Mouse (Mus musculus) Muller cell, postnatal 12 days (primary cell): ENCODE results near the gene Plxna4.

ENCODE experiments used
- DNase-seq: peaks from one replicate; pipeline ENCODE4 v3.0.0-alpha.2; 2015; ENCODE audit errors: inconsistent ontology term

The Plxna4 gene

DNA sequence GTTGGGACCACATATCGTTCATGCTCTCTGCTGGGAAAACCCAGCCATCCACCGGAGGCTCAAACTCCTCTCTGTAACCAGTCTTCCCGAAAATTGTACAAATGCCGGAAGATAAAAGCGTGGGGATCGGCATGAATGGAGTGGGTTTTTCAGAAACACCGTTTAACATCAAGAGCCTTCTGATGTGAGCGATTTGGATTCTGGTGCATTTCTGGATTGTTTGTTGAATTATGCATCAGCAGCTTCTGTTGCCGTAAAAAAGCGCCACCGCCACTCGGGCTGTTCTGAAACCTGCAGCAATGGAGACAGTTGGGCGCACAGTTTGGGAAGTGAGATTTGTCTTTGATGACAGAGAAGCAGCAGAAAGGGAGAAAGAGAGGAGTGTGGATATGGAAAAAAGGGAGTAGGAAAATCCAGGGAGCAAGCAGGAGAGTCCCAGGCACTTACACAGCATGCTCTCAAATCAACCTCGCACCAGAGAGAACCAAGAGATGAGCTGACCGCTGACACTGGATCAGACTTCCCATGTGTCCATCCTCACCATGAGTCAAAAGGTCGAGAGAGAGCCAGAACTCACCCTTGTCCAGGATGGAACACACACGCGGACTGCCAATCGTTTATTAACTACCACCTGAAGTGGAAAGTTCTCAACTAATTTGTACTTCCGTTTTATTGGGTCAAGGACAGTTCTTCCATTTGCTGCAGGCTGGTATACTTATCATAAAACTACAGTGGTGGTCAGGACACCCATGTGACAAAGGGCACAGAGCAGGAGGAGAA, 181.5 kb downstream of the Plxna4 start:
- DNase-seq = no peak

DNA sequence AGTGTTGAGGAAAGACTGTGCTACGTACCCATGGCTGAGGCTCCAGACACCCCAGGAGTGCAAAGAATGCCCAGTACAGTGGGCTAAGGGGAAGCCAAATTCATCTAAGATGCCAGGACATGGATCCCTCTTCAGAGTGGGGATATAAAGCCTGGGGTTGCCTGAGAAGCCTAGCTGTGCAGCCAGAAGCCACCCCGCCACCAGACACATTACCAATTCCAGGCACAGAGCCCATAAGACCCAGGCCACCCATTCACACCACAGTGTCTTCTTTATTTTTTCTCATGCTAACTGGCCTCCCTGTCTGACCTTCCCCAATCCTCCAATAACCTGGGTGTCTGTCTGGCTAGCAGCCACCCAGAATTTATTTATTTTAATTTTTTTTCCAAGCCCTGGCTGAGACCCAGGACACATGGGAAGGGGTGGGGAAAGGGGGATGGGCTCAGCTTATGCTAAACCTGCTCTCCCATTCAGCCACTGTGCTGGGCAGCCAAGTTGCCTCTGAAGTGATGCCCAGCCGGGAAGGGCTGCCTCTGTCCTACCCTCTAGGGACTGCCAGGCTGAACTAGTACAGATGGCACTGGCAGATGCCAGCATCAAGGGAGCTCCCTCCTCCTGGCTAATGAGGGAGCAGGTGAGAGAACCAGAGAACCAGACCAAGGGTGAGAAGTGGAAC, 185.3 kb downstream of the Plxna4 start:
- DNase-seq = no peak

DNA sequence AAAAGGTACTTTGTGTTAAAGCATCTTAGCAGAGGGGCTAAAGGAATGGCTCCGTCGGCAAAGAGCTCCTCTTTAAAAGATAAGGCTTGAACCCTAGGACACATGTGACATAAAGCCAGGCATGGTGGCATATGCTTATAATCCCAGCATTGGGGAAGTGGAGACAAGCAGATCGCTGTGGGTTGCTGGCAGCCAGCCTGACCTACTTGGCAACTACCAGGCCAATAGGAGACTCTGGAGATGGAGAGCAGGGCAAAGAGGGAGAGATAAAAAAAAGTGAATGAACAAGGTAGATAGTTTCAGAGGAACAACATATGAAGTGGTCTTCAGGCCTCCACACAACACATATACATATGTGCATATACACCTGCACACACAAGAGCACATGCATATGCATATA, 189.7 kb downstream of the Plxna4 start:
- DNase-seq = no peak

DNA sequence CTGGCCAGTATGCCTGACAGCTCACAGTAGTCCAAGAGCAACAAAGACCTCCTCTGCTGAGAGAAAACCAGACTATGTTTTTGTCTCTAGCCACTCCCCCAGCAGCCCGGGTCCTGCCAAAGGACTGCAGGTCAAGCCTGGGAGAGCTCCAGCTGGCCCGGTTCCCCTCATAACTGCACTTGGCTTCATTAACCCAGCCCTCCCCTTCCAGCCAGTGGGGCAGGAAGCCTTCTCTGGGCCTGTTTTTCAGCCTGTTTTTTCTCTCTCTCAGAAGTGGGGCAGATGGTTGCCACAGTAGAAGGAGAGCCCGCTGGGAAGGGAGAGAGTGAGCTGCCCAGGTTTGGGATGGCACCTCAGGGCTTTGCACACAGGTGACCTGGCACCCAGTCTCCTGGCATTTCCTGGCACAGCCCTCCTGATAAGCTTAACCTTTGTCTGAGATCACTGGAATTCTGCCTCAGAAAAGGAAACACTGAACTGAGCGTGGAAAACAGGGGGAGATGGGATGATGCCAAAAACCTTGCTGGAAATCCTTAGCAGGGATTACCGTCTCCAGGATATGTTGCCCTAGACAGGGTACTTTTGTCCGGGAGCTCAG, 190.8 kb downstream of the Plxna4 start:
- DNase-seq = peak; percentile 97

DNA sequence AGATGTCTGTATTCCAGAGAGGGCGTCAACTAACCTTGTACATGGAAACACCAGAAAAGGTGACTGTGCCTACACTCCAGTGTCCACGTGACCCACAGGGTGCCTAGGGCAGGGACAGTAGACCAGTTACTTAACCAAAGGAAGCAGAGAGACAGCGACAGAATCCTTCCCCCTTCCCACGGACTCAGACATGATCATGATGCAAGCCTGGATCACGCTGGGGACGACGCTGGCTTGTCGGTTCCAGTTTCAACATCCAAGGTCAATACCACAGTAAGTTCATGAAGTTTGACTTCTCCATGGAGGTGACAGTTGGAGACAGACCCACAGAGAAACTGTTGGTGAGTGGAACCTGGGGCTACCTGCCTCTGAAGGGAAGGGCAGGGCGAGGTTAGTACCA, 192.6 kb downstream of the Plxna4 start:
- DNase-seq = no peak

DNA sequence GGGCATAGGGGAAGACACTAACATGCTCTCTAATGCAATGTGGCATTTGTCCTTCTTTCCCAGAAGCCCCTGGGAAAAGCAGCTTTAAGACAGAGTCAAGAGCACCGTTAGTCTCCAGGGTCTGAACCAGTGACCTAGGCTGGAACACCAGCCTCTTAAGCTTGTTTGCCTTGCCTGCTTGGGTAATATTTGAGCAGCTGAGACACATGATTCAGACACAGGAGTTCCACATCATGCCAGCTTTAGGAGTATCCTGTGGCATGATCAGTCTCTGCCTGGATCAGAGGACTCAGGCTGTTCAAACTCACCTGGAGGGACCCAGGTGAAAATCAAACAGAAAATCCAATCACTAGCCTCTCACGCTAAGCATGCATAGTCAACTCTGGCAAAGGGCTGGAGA, 195.7 kb downstream of the Plxna4 start:
- DNase-seq = no peak

DNA sequence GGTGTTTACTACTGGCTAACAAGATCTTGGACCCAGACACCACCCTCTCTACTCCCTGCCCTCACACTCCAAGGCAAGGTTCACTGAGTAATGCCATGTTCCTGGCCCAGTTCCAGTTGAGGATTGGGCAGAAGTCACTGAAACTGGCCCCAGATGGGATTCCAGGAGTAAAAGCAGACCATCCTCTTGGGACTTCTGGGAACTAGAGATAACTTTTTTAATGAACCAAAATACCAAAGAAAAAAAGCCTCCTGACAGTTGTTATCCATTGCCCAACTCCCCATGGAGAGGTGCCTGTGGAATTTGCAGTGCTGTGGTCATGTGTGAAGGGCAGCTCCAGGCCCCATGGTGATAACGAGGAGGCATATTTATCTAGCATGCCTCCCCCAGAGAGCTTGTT, 199.7 kb downstream of the Plxna4 start:
- DNase-seq = peak; percentile 44

DNA sequence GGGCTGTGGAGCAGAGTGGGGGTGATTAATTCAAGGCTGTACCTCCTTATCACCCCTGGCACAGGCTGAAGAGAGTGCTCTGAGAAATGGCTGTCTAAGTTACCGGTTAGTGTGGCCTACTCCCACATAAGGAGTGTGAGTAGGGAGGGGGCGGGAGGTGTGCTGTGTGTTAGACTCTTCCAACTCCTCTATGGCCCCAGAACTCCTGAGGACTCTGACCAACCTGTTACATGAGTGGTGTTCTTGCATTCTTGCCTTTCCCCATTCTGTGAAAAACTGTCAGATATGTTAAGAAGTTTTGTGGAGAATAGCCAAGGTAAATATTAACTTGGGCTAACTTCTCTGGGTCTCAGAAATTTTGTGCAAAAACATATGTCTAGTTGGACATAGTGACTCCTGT, 201.1 kb downstream of the Plxna4 start:
- no peak for DNase-seq

DNA sequence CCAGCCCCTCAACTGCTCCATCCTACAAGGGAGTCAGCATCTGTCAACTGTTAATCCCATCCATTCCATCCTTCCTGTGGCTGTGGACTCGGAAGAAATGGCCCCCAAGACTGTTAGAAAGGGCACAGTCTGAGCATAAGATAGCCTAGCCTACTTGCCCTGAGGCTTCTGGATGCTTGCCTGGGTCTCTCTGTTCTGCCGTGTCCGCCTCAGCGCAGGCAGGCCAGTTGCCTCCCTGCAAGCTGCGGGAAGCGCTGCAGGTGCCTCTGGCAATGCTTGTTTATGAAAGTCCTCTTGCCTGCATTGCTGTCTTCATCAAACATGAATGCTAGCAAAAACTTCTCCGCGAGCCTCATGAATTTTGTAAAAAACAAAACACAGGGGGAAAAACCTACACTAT, 203.1 kb downstream of the Plxna4 start:
- no peak for DNase-seq

DNA sequence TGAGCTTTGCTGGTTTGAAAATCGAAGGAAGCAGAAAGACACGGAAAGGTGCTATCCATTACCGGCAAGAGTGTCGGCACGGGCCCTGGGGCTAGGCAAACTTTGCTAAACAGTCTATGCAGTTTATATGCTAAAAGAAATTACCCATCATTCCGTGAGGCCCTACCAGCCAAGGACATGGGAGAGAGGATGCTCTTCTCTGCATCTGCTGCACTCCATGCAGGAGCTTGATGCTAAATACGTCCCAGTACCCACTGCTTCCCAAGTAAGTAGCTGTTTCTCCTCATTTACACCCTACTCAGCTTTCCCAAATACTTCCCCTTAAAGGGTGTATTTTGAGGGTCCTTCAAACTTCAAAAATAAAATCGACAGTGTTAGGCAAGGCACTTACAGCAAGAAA, 203.6 kb downstream of the Plxna4 start:
- no peak for DNase-seq

DNA sequence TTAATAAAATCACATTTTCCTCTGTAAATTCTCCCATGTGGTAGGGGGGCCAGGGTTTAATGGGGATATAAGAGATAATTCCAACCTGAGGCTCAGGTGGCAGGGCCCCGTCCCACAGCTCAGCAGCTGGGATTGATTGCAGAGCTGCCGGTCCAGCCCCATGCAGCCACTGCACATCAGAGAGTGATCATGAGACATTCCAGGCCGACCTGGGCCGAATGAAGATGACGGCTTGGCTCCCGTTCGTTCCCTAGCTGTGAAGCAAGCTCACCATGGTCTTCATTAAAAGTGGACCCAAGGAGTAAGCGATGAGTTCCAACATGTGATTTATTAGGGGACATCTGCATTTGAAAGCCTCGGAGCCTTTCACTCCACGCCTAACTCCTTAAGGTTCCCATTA, 206.5 kb downstream of the Plxna4 start:
- no peak for DNase-seq

DNA sequence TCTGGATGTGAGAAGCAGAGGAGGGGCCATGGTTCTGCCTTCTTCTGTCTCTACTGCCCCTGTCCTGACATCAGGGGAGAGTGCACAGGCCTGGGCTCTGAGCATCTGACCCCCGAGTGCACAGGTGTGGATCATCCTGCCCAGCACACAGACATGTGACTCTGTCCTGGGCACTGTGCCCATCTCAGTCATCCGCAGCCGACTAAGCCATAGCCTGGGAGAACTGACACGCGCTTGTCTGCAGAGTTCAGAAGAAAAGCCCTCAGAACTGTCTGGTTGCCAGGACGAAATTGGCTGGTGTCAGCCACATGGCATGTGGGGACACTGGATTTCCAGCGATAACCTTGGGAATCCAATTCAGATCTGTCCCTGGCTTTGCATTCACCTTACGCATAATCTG, 210.8 kb downstream of the Plxna4 start:
- peak; percentile 54 for DNase-seq

DNA sequence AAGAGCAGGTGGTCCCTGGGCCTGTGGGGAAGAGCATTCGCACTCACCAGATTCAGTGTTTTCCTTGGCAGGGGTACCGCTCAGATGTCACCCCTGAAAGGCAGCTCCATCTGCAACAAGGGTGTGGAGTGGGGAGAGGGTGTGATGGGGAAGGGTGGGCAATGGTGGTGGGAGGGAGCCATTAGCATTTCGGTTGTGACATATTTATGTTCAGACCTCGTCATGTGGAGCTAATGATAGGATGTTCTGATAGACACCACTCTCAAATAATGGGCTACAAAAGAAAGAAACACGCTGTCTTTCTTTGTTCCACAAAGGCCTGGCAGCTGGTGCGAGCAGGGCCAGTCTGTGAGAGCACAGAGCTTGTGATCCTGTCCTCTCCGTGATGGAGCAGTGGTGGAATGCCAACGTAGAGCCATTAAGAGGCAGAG, 214.0 kb downstream of the Plxna4 start:
- DNase-seq = no peak

DNA sequence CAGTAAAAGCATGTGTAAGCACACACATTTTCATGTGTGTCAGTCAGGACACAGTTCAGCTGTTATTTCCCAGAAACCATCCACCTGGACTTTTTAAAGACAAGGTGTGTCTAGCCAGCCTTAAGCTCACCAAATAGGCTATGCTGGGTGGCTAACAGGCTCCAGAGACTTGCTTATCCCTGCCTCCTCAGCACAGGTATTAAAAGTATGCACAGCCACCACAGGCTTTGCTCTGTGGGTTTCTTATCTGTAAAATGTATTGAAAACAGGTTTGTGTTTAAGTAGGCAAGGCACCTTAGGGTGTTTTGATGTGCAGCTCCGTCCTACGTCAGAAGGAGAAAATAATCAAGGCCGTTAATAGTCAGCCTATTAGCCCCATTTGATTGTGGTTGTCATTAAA, 218.9 kb downstream of the Plxna4 start:
- no peak for DNase-seq

DNA sequence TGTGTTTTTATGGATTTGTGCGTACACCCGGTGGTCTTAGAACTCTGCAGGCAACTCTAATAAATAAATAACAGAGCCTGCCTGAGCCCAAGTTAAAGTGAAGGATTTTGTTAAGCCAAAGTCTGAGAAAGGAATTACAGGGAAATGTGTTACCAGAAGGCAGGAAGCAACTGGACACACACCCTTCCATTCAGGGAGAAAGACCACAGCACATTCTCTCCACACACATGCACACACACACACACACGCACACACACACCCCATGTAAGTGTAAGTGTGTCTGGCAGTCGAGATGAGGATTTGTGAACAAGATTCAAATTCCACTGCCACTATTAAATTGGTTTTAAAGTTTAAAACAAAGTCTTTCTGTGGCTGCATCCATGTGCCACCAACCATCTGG, 219.6 kb downstream of the Plxna4 start:
- no peak for DNase-seq

DNA sequence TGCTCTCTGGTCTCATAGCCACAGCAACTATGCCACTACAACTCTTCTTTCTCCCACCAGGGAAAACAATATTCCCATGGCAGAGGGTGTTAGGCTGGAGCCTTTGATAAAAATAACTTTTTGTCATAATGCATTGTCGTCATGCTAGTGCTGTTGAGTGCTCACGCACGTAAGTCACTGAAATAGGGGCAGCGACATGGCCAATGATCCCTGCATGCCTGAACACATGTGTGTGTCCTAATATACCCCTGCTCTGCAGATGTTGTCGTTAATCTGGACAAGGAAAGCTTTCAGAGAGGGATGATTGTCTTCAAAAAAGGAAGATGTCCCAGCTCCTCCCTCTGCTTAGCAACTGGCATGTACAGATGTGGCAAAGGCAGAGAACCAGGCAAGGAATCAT, 223.1 kb downstream of the Plxna4 start:
- DNase-seq = no peak

DNA sequence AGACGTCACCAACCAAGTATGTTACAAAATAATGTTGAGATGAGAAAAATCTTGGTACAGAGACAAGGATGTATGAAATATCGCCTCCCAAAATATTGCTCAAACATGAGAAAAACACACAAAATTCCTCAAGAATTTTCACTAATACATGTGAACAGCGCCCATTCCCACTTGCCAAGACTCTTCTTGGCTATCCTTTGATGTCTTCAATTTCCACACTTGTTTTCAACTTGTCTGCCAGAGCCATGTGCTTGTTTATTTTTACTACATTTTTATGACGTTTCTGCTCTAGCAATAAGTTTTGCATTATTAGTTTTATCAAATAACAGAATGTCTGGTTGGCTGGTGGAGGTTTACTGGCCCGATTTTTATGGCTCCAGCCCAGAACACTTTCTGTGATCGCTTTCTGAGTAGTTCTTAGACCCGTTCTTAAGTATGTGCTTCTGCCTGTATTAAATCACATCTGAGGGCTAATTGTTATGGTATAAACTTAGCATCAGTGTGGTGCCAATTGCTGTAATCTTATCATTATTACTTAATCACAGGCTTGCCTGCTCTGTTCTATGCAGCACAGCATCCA, 224.4 kb downstream of the Plxna4 start:
- no peak for DNase-seq

DNA sequence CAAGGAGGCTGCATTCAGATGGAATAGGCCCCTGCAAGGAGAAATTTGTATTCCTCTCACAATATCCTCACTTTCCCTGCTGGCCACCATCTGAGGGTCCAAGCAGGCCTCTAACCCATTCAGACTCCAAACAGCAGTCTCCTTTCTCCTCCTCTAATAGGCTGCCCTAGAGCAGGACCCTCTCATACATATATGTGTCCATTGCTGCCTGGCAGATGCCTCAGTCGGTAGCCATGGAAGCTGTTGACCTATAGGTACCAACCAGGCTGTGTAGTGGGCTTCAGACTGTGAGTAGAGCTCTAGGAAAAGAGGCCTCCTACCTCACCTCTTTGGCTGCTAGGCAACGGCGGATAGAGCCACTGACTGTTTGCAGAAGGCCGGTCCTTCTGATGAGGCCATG, 225.6 kb downstream of the Plxna4 start:
- DNase-seq = no peak

DNA sequence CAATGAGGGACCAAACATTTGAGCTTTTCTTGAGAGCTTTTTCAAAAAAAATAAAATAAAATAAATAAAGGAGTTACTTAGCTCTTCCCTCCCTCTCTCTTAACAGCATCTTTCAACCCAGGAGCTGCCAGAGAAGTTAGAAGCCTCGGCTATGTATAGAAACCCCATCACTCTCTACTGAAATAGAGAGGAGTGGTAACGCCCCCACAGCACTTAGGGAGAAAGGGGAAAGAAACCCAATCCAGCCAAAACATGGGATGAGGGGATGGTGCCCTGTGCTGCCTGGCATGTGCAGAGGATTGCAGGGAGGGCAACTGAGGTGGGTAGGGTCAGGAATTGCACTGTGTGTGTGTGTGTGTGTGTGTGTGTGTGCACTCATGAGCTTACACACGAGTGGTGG, 228.3 kb downstream of the Plxna4 start:
- no peak for DNase-seq

DNA sequence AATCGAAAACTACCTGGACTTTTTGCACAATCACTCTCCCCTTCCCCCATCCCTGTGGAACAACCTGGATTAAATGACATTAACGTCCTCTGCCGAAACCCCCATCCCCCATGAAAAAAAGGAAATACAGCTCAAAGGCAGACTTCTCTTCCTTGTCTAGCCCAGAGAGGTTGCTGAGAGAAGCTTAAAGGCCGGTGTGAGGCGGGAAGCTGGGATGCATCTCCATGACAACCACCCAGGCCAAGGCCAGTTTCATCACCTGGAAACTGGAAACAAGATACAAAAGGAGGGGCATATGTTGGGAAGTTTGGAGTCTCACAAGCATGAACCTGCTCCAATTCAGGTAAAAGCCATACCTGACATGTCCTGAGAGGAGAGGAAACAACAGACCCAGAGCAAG, 230.5 kb downstream of the Plxna4 start:
- no peak for DNase-seq

DNA sequence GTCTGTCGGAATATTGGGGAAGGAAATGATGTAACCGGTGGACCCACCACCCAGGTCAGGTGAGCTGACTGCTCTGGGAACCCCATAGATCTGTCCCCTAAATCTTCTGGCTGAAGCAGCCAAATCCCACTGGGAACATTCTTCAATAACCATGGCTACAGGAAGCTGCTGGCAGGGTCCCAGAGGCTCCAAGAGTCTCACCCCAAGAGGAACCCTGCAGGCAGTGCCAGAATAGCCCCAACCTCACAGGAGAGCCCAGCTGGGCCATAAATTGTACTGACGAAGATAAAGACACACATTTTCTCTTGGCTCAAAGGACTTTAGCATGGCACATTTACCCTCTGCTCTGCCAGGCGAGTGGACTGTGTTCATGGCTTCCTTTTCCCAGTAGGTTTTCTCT, 232.4 kb downstream of the Plxna4 start:
- DNase-seq = no peak

DNA sequence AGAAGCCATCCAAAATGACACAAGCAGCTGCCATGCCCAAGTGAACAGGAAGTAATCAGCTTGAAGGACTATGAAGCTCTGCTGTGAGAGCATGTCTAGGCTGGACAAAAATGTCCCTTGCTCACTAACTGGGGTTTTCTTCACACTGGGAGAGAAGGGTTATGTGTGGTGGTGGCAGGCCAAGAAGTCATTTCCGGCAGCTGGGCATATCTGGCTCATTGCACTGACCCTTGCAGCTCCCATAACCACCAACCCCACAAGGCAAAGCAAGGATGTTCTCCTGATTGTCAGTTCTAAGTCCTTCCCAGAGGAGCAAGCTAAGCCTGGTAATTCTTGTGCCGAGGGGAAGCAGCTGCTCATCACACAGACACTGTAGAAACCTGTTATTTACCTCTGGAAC, 239.0 kb downstream of the Plxna4 start:
- no peak for DNase-seq

DNA sequence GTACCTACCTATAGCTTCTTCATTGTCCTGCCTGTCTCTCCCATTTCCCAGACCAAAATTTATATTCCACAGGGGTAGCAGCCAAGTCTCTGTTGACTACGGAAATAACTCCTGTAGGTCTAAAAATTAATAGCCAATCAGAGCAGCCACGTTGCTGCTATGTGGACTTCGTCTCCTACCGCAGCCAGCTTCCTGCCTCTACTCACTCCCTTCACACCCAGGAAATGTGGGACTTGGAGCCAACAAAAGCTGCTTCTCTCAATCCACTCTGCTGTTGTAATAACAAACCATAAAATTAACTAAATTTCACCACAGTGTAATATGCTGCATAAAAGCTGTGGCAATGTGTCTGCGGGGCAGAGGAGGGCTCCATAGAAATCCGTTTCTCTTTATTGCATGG, 239.9 kb downstream of the Plxna4 start:
- DNase-seq = no peak
